Mouse (Mus musculus): Measurements from ENCODE around the gene Mknk1. TPM values are rescaled to one million over a fixed set of nuclear protein-coding genes. Genes with fewer than 3 reads are reported as not detected.

Mknk1 gene
- polyA plus RNA-seq, 1 experiment from 2014 or later, result 25.9 TPM

GRCm38 (mm10) chr4:115827066-115827465 is 11.9 kb upstream of the Mknk1 start:
- H3K27me3 ChIP-seq, result peaks cover 8% of the 10 kb centered on the region; the same call in 1 of the 2 replicates
- no peaks in the 10 kb centered on the region for H3K9me3 ChIP-seq
- 59% methylated on average over 3 of the region's 3 CpGs for WGBS
- no peak overlapping the region for H3K4me3 ChIP-seq
- peaks cover 17% of the 10 kb centered on the region for H3K4me1 ChIP-seq
- H3K36me3 ChIP-seq, result peaks cover 9% of the 10 kb centered on the region
- no peak overlapping the region for H3K9ac ChIP-seq
- H3K27ac ChIP-seq, result no peak overlapping the region
- ATAC-seq (ENCODE audit: insufficient number of reproducible peaks, insufficient read depth, low FRiP score, low TSS enrichment, low read depth), result no peak
- H3K4me2 ChIP-seq, result peak overlapping the region; percentile 65

- peak overlapping the region; percentile 65 for H3K4me2 ChIP-seq
- peak overlapping the region; percentile 85 for H3K9ac ChIP-seq
- H3K4me1 ChIP-seq, result peaks cover 17% of the 10 kb centered on the region
- H3K4me3 ChIP-seq, result peak overlapping the region; percentile 85
- WGBS, result 1% methylated on average over 4 of the region's 4 CpGs
- H3K27ac ChIP-seq, result peak overlapping the region; percentile 68; the same call in 1 of the 2 replicates
- peaks cover 13% of the 10 kb centered on the region for H3K36me3 ChIP-seq
- H3K9me3 ChIP-seq, result no peaks in the 10 kb centered on the region
- peaks cover 8% of the 10 kb centered on the region; the same call in 1 of the 2 replicates for H3K27me3 ChIP-seq
- no peak for ATAC-seq (ENCODE audit: insufficient number of reproducible peaks, insufficient read depth, low FRiP score, low TSS enrichment, low read depth)
Observed at GRCm38 (mm10) chr4:115827535-115827887, 11.5 kb upstream of the Mknk1 start.

- H3K4me3 ChIP-seq, result peak within 1 kb of the TSS; percentile 85
- WGBS, result 1% methylated on average over 46 of the region's 57 CpGs
- peak within 1 kb of the TSS; percentile 65 for H3K4me2 ChIP-seq
- no peaks in the 10 kb centered on the region for H3K9me3 ChIP-seq
- H3K9ac ChIP-seq, result peak within 1 kb of the TSS; percentile 85
- peaks cover 8% of the 10 kb centered on the region; the same call in 1 of the 2 replicates for H3K27me3 ChIP-seq
- H3K27ac ChIP-seq, result peak within 1 kb of the TSS; percentile 68
- H3K4me1 ChIP-seq, result peaks cover 17% of the 10 kb centered on the region
- H3K36me3 ChIP-seq, result peaks cover 18% of the 10 kb centered on the region
- peak; percentile 70 for ATAC-seq (ENCODE audit: insufficient number of reproducible peaks, insufficient read depth, low FRiP score, low TSS enrichment, low read depth)
Observed at GRCm38 (mm10) chr4:115827888-115828571, 11.0 kb upstream of the Mknk1 start, which contains the start of gene Mob3c. Mob3c (plus strand) TSS chr4:115828092.

- Histone ChIP-seq H3K36me3 (peaks cover 20% of the 10 kb centered on the region), H3K4me2 (peak overlapping the region; percentile 65), H3K9ac (peak overlapping the region; percentile 85), H3K9me3 (no peaks in the 10 kb centered on the region), H3K4me1 (peaks cover 17% of the 10 kb centered on the region), H3K4me3 (peak overlapping the region; percentile 85), H3K27ac (no peak overlapping the region), H3K27me3 (peaks cover 8% of the 10 kb centered on the region; the same call in 1 of the 2 replicates)
- WGBS, result 7% methylated on average over 8 of the region's 8 CpGs
- no peak; the same call in 1 of the 2 replicates for ATAC-seq (ENCODE audit: insufficient number of reproducible peaks, insufficient read depth, low FRiP score, low TSS enrichment, low read depth)
Observed at GRCm38 (mm10) chr4:115828572-115828902, 10.5 kb upstream of the Mknk1 start.

- H3K4me3 ChIP-seq, result no peak overlapping the region
- no peak for ATAC-seq (ENCODE audit: insufficient number of reproducible peaks, insufficient read depth, low FRiP score, low TSS enrichment, low read depth)
- no peaks in the 10 kb centered on the region for H3K9me3 ChIP-seq
- H3K36me3 ChIP-seq, result peaks cover 31% of the 10 kb centered on the region
- peaks cover 8% of the 10 kb centered on the region; the same call in 1 of the 2 replicates for H3K27me3 ChIP-seq
- H3K27ac ChIP-seq, result no peak overlapping the region
- no peak overlapping the region for H3K9ac ChIP-seq
- 80% methylated on average over 5 of the region's 5 CpGs for WGBS
- H3K4me1 ChIP-seq, result peaks cover 9% of the 10 kb centered on the region
- no peak overlapping the region for H3K4me2 ChIP-seq
Observed at GRCm38 (mm10) chr4:115830491-115830890, 8.5 kb upstream of the Mknk1 start.

GRCm38 (mm10) chr4:115831221-115831620 is 7.8 kb upstream of the Mknk1 start:
- Histone ChIP-seq H3K36me3 (peaks cover 34% of the 10 kb centered on the region), H3K27ac (no peak overlapping the region), H3K9me3 (no peaks in the 10 kb centered on the region), H3K9ac (no peak overlapping the region), H3K4me2 (no peak overlapping the region), H3K4me1 (peaks cover 9% of the 10 kb centered on the region), H3K4me3 (no peak overlapping the region), H3K27me3 (peaks cover 8% of the 10 kb centered on the region; the same call in 1 of the 2 replicates)
- WGBS, result 94% methylated on average over 22 of the region's 22 CpGs
- no peak for ATAC-seq (ENCODE audit: insufficient number of reproducible peaks, insufficient read depth, low FRiP score, low TSS enrichment, low read depth)

- Histone ChIP-seq H3K9ac (no peak overlapping the region), H3K4me2 (no peak overlapping the region), H3K27ac (no peak overlapping the region), H3K4me1 (peaks cover 9% of the 10 kb centered on the region), H3K36me3 (peaks cover 34% of the 10 kb centered on the region), H3K27me3 (peaks cover 8% of the 10 kb centered on the region; the same call in 1 of the 2 replicates), H3K4me3 (no peak overlapping the region), H3K9me3 (no peaks in the 10 kb centered on the region)
- 59% methylated on average over 2 of the region's 2 CpGs for WGBS
- ATAC-seq (ENCODE audit: insufficient number of reproducible peaks, insufficient read depth, low FRiP score, low TSS enrichment, low read depth), result no peak
Observed at GRCm38 (mm10) chr4:115832040-115832439, 7.0 kb upstream of the Mknk1 start.

- Histone ChIP-seq H3K4me2 (no peak overlapping the region), H3K27ac (no peak overlapping the region), H3K36me3 (peaks cover 34% of the 10 kb centered on the region), H3K4me3 (no peak overlapping the region), H3K4me1 (peaks cover 8% of the 10 kb centered on the region), H3K27me3 (0 out of 2 replicates have a peak, but pooled peaks cover 3% of the 10 kb centered on the region), H3K9ac (no peak overlapping the region), H3K9me3 (no peaks in the 10 kb centered on the region)
- no peak for ATAC-seq (ENCODE audit: insufficient number of reproducible peaks, insufficient read depth, low FRiP score, low TSS enrichment, low read depth)
- 81% methylated on average over 2 of the region's 2 CpGs for WGBS
Observed at GRCm38 (mm10) chr4:115835576-115835975, 3.4 kb upstream of the Mknk1 start.

- Histone ChIP-seq H3K4me1 (peaks cover 8% of the 10 kb centered on the region), H3K36me3 (peaks cover 16% of the 10 kb centered on the region), H3K9ac (no peak overlapping the region), H3K27me3 (0 out of 2 replicates have a peak, but pooled peaks cover 3% of the 10 kb centered on the region), H3K27ac (no peak overlapping the region), H3K4me3 (peak overlapping the region; percentile 71), H3K4me2 (peak overlapping the region; percentile 72), H3K9me3 (no peaks in the 10 kb centered on the region)
- WGBS, result 75% methylated on average over 4 of the region's 4 CpGs
- no peak for ATAC-seq (ENCODE audit: insufficient number of reproducible peaks, insufficient read depth, low FRiP score, low TSS enrichment, low read depth)
Observed at GRCm38 (mm10) chr4:115838196-115838595, 802 bp upstream of the Mknk1 start.

GRCm38 (mm10) chr4:115839956-115840355 is 958 bp downstream of the Mknk1 start:
- 41% methylated on average over 4 of the region's 4 CpGs for WGBS

GRCm38 (mm10) chr4:115840842-115841241 is 1.8 kb downstream of the Mknk1 start:
- ATAC-seq (ENCODE audit: insufficient number of reproducible peaks, insufficient read depth, low FRiP score, low TSS enrichment, low read depth), result no peak
- Histone ChIP-seq H3K9ac (no peak overlapping the region), H3K4me2 (no peak overlapping the region), H3K36me3 (no peaks in the 10 kb centered on the region; the same call in 1 of the 2 replicates), H3K4me1 (peaks cover 16% of the 10 kb centered on the region), H3K27ac (no peak overlapping the region), H3K9me3 (no peaks in the 10 kb centered on the region), H3K4me3 (no peak overlapping the region), H3K27me3 (0 out of 2 replicates have a peak, but pooled peaks cover 3% of the 10 kb centered on the region)
- 92% methylated on average over 4 of the region's 4 CpGs for WGBS

More at GRCm38 (mm10) chr4:115839956-115840355, 958 bp downstream of the Mknk1 start:
- ATAC-seq (ENCODE audit: insufficient number of reproducible peaks, insufficient read depth, low FRiP score, low TSS enrichment, low read depth), result no peak
- Histone ChIP-seq H3K27ac (no peak overlapping the region), H3K4me1 (peaks cover 16% of the 10 kb centered on the region), H3K9me3 (no peaks in the 10 kb centered on the region), H3K9ac (no peak overlapping the region), H3K36me3 (peaks cover 7% of the 10 kb centered on the region), H3K4me3 (peak overlapping the region; percentile 71), H3K27me3 (0 out of 2 replicates have a peak, but pooled peaks cover 3% of the 10 kb centered on the region), H3K4me2 (peak overlapping the region; percentile 72)

- Histone ChIP-seq H3K27me3 (no peaks in the 10 kb centered on the region), H3K27ac (no peak overlapping the region), H3K4me1 (peaks cover 8% of the 10 kb centered on the region), H3K9me3 (no peaks in the 10 kb centered on the region), H3K4me3 (no peak overlapping the region), H3K36me3 (peaks cover 32% of the 10 kb centered on the region), H3K4me2 (no peak overlapping the region), H3K9ac (no peak overlapping the region)
- WGBS, result 45% methylated on average over 2 of the region's 2 CpGs
- ATAC-seq (ENCODE audit: insufficient number of reproducible peaks, insufficient read depth, low FRiP score, low TSS enrichment, low read depth), result no peak
Observed at GRCm38 (mm10) chr4:115846656-115847055, 7.7 kb downstream of the Mknk1 start.

Data from embryonic facial prominence, embryonic 13.5 days (tissue).